ENCODE assay signal across 25 mouse cellular contexts in the genomic region with DNA sequence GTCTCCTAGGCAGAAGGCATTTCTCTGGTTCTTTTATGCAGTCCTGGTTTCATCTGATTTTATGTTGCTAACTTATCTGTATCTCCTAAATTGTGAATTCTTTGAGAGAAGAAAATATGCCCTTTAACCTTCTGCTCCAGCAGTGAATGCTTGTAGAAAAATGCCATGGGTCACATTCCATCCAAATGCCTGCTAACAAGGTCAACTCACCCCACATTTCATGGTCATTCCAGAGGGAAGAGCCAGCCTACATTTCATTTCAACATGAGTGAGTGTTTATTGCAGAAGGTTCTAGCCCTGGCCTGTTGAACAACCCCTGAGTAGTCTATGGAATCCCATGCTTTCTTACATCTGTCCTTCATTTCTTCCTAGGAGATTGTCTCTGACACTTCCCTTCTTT.
DNase-seq lines count a peak whose midpoint lies in the region; ATAC-seq and TF ChIP-seq lines count a peak whose summit lies in the region.
"Had no signal": no experiment of that assay in that cellular context is flagged by ENCODE, and none has a peak within 500 bp of the region (broad histone marks: within the 10 kb centered on the region; RNA-seq: fewer than 3 reads in every experiment).

No protein-coding gene starts in this region.

- no peak overlapping the region for H3K4me3 ChIP-seq in kidney, adult 2 months (ENCODE audit: insufficient read depth, low read depth, low read length)
- no peak overlapping the region for H3K4me3 ChIP-seq in kidney, embryonic 15.5 days (replicated peaks)
- H3K4me3 ChIP-seq: forebrain, embryonic 12.5 days; heart, adult 2 months; heart, embryonic 12.5 days; layer of hippocampus, adult 2 months; liver, embryonic 13.5 days had no signal

- H3K36me3 ChIP-seq in kidney, adult 2 months (ENCODE audit: control insufficient read depth, insufficient read depth, low read length): no peaks in the 10 kb centered on the region
- H3K36me3 ChIP-seq in kidney, embryonic 15.5 days: no peaks in the 10 kb centered on the region
- H3K36me3 ChIP-seq: forebrain, embryonic 12.5 days; heart, embryonic 12.5 days; liver, embryonic 13.5 days had no signal

- TF ChIP-seq POLR2A in kidney, adult 2 months (IDR thresholded peaks at IDR 0.05; ENCODE audit: low read depth, low read length): no peak

- H3K9me3 ChIP-seq in kidney, embryonic 15.5 days (replicated peaks): no peaks in the 10 kb centered on the region
- H3K9me3 ChIP-seq: forebrain, embryonic 12.5 days; liver, embryonic 13.5 days had no signal

- no peaks in the 10 kb centered on the region for H3K27me3 ChIP-seq in kidney, adult 2 months (replicated peaks; ENCODE audit: control insufficient read depth, insufficient read depth, low read length)
- no peaks in the 10 kb centered on the region for H3K27me3 ChIP-seq in kidney, embryonic 15.5 days
- H3K27me3 ChIP-seq: forebrain, embryonic 12.5 days; heart, embryonic 12.5 days; liver, embryonic 13.5 days had no signal

- H3K4me1 ChIP-seq in kidney, adult 2 months (ENCODE audit: control insufficient read depth, insufficient read depth, low read length): no peaks in the 10 kb centered on the region
- no peaks in the 10 kb centered on the region for H3K4me1 ChIP-seq in kidney, embryonic 15.5 days
- H3K4me1 ChIP-seq: forebrain, embryonic 12.5 days; liver, embryonic 13.5 days had no signal

- H3K4me2 ChIP-seq in kidney, embryonic 15.5 days: no peak overlapping the region
- H3K4me2 ChIP-seq: forebrain, embryonic 12.5 days; heart, embryonic 12.5 days; hindbrain, embryonic 14.5 days; liver, embryonic 13.5 days had no signal

- peak; percentile 58 for DNase-seq in adrenal gland, adult 2 months
- no peak for DNase-seq in adrenal gland, postnatal 4 days (ENCODE audit: low spot score in 2 of 2)
- peak; percentile 69 for DNase-seq in kidney, adult 2 months
- DNase-seq in Muller cell, postnatal 12 days (ENCODE audit: inconsistent ontology term): peak; percentile 82
- DNase-seq in kidney, postnatal 36 days: peak; percentile 12 to 39
- DNase-seq in cerebellum, adult 8-10 months: no peak
- DNase-seq: adrenal gland, postnatal 25 days; cerebellum, adult 18-20 months; cerebellum, postnatal 25 days; forebrain, postnatal 0 days; heart, adult 2 months; left cerebral cortex, postnatal 4 days; liver, embryonic 13.5 days; lung, adult 2 months; lung, postnatal 10 days; midbrain, embryonic 14.5 days; thymus, adult 2 months; thymus, postnatal 36 days had no signal

- ATAC-seq in kidney, embryonic 15.5 days (replicated peaks; ENCODE audit: low FRiP score): no peak
- ATAC-seq: forebrain, postnatal 0 days; intestine, postnatal 0 days had no signal

- TF ChIP-seq CTCF in kidney, adult 2 months (conservative IDR thresholded peaks at IDR 0.05; ENCODE audit: insufficient read depth, insufficient read length, low read depth, low read length): no peak

- H3K27ac ChIP-seq in kidney, adult 2 months (ENCODE audit: insufficient read depth, low read depth, low read length): peak overlapping the region; percentile 23; the same call in 1 of the 2 replicates
- H3K27ac ChIP-seq in kidney, embryonic 15.5 days: no peak overlapping the region
- H3K27ac ChIP-seq: forebrain, embryonic 12.5 days; heart, adult 2 months; hindbrain, embryonic 14.5 days; layer of hippocampus, adult 2 months; liver, embryonic 13.5 days; macrophage had no signal

- no peak overlapping the region for H3K9ac ChIP-seq in kidney, embryonic 15.5 days
- H3K9ac ChIP-seq: forebrain, embryonic 12.5 days; forebrain, postnatal 0 days; heart, embryonic 12.5 days; hindbrain, embryonic 14.5 days; liver, embryonic 13.5 days had no signal

Comparison
In these comparisons a context has a peak if more than half of its experiments do, and no peak if none do; other contexts are left out.
1. DNase-seq: peak in adrenal gland, adult 2 months (single experiment), kidney, adult 2 months (single experiment), Muller cell, postnatal 12 days (single experiment) and kidney, postnatal 36 days (2 of 2); none in adrenal gland, postnatal 4 days (0 of 2) and cerebellum, adult 8-10 months (single experiment).